In genomic region chr2:157752374-157752743, GRCm38 (mm10) we compare ENCODE assay signal across 11 mouse cellular contexts. TPM values are rescaled to one million over a fixed set of nuclear protein-coding genes. Genes with fewer than 3 reads are reported as not detected.
DNase-seq lines count a peak whose midpoint lies in the region; ATAC-seq and TF ChIP-seq lines count a peak whose summit lies in the region.
"Had no signal": no experiment of that assay in that cellular context is flagged by ENCODE, and none has a peak within 500 bp of the region (broad histone marks: within the 10 kb centered on the region; RNA-seq: fewer than 3 reads in every experiment).

No protein-coding gene starts in this region.

- no peaks in the 10 kb centered on the region for H3K9me3 ChIP-seq in hindbrain, embryonic 12.5 days (replicated peaks)
- H3K9me3 ChIP-seq in midbrain, embryonic 14.5 days (ENCODE audit: control insufficient read depth, low read length) = no peaks in the 10 kb centered on the region
- H3K9me3 ChIP-seq: limb, embryonic 10.5 days; lung, embryonic 15.5 days had no signal

- no peak overlapping the region; the same call in 1 of the 2 replicates for H3K4me2 ChIP-seq in hindbrain, embryonic 12.5 days (replicated peaks)
- H3K4me2 ChIP-seq in midbrain, embryonic 14.5 days (ENCODE audit: low read length) = peak overlapping the region; percentile 43
- H3K4me2 ChIP-seq: lung, embryonic 15.5 days had no signal

- no peaks in the 10 kb centered on the region for H3K27me3 ChIP-seq in hindbrain, embryonic 12.5 days
- H3K27me3 ChIP-seq in midbrain, embryonic 14.5 days (ENCODE audit: control insufficient read depth, insufficient read depth, low read length) = no peaks in the 10 kb centered on the region
- H3K27me3 ChIP-seq: lung, embryonic 15.5 days had no signal

- no peak for TF ChIP-seq POLR2A in brain, embryonic 14.5 days (IDR thresholded peaks at IDR 0.05; ENCODE audit: borderline replicate concordance, extremely low read depth, insufficient read depth, insufficient read length, poor library complexity, severe bottlenecking)

- peak overlapping the region; percentile 29; the same call in 1 of the 2 replicates for H3K9ac ChIP-seq in hindbrain, embryonic 12.5 days
- H3K9ac ChIP-seq in midbrain, embryonic 14.5 days (replicated peaks; ENCODE audit: low read length) = peak overlapping the region; percentile 42; the same call in 1 of the 2 replicates
- H3K9ac ChIP-seq: lung, embryonic 15.5 days had no signal

- 53% methylated on average over 7 of the region's 7 CpGs for WGBS in hindbrain, embryonic 12.5 days
- WGBS in midbrain, embryonic 14.5 days = 33% methylated on average over 7 of the region's 7 CpGs

- no peak overlapping the region for H3K4me3 ChIP-seq in hindbrain, embryonic 12.5 days
- H3K4me3 ChIP-seq in midbrain, embryonic 14.5 days (replicated peaks; ENCODE audit: low read depth, low read length) = no peak overlapping the region
- H3K4me3 ChIP-seq: limb, embryonic 10.5 days; lung, embryonic 15.5 days had no signal

- peak; percentile 41; the same call in 1 of the 2 replicates for ATAC-seq in hindbrain, embryonic 12.5 days (ENCODE audit: low FRiP score)
- ATAC-seq in midbrain, embryonic 14.5 days (ENCODE audit: low FRiP score, low TSS enrichment) = peak; percentile 61

- H3K27ac ChIP-seq in hindbrain, embryonic 12.5 days = peak overlapping the region; percentile 89
- peak overlapping the region; percentile 89 for H3K27ac ChIP-seq in midbrain, embryonic 14.5 days (replicated peaks; ENCODE audit: low read depth, low read length)

- no peak for TF ChIP-seq CTCF in brain, embryonic 14.5 days (IDR thresholded peaks at IDR 0.05; ENCODE audit: borderline replicate concordance, extremely low read depth, insufficient read depth, insufficient read length)

- DNase-seq in cerebellum, postnatal 10 days = peak; percentile 31 to 41
- no peak for DNase-seq in cerebellum, postnatal 25 days
- DNase-seq in brain, embryonic 14.5 days (ENCODE audit: low read depth) = peak; percentile 73
- peak; percentile 71 for DNase-seq in midbrain, embryonic 14.5 days
- DNase-seq in cerebellum, adult 11-12 months = no peak
- DNase-seq in adipocyte (ENCODE audit: low spot score) = no peak
- no peak for DNase-seq in lung, postnatal 10 days
- DNase-seq: thymus, postnatal 25 days had no signal

- H3K4me1 ChIP-seq in hindbrain, embryonic 12.5 days = peaks cover 47% of the 10 kb centered on the region
- H3K4me1 ChIP-seq in midbrain, embryonic 14.5 days (ENCODE audit: control insufficient read depth, insufficient read depth, low read length) = peaks cover 49% of the 10 kb centered on the region

- peaks cover 6% of the 10 kb centered on the region; the same call in 1 of the 2 replicates for H3K36me3 ChIP-seq in hindbrain, embryonic 12.5 days
- no peaks in the 10 kb centered on the region for H3K36me3 ChIP-seq in midbrain, embryonic 14.5 days (ENCODE audit: control insufficient read depth, insufficient read depth, low read length)
- H3K36me3 ChIP-seq: lung, embryonic 15.5 days had no signal

RNA-seq across cellular contexts. Expression of gene Ctnnbl1, which starts 15.2 kb away (rescaled TPM):
- 61.8 TPM in 2 replicates for polyA plus RNA-seq in brain, embryonic 14.5 days (2012; rRNA removed)
- 82.3 and 83.7 TPM in 2 replicates for polyA plus RNA-seq in hindbrain, embryonic 12.5 days (2016; fragmentation: Nextera tagmentation; extraction: Ambion mirVana)
- 61.2 and 78.7 TPM in 2 replicates for polyA plus RNA-seq in midbrain, embryonic 14.5 days (2014; fragmentation: Nextera tagmentation; extraction: Ambion mirVana)

Comparison
In these comparisons a context has a peak if more than half of its experiments do, and no peak if none do; other contexts are left out.
1. DNase-seq: peak in cerebellum, postnatal 10 days (2 of 2), brain, embryonic 14.5 days (single experiment) and midbrain, embryonic 14.5 days (single experiment); none in cerebellum, postnatal 25 days (0 of 2), cerebellum, adult 11-12 months (single experiment), adipocyte (single experiment) and lung, postnatal 10 days (single experiment).